Mouse (Mus musculus): ENCODE results near the gene Hist1h1a.

DNA sequence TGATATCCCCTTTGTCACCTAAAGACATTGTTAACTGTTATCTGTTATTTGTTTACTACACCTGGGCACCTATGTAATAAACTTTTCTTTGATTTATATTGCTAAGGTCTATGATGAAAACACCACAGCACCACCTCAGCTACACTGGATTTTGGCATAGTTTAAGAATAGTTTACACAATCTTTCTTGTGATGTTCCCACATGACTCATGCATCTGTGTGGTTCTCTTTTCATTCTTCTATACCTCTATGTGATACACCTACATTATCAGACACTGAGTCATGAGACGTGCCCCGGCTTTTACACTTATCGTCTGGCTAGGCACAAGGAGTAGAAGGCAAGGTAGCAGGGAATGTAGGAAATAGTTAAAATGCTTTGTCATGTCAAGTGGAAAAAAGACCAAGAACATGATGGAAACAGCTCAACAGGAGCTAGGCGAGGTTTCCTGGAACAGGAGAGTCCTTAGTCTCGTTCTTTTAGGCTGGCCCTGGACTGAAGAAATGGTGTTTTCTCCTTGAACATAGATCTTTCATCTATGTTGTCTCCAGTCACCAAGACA is 13.8 kb upstream of the Hist1h1a start:
- TF ChIP-seq CTCF (IDR thresholded peaks at IDR 0.05; ENCODE audit: low read depth, low read length) (no peak), POLR2AphosphoS5 (IDR thresholded peaks at IDR 0.05; ENCODE audit: insufficient replicate concordance, low read depth, low read length) (no peak), GATA1 (IDR thresholded peaks at IDR 0.05; ENCODE audit: borderline replicate concordance, low read length) (no peak), TAL1 (conservative IDR thresholded peaks at IDR 0.05; ENCODE audit: low read depth, low read length) (no peak)
